Mouse (Mus musculus) common myeloid progenitor, adult 5-6 weeks (primary cell): ENCODE data around the gene Adora1. TPM values are rescaled to one million over a fixed set of nuclear protein-coding genes. Genes with fewer than 3 reads are reported as not detected.

ENCODE experiments used
- ATAC-seq: replicated peaks from 2 replicates; pipeline ENCODE4 v1.8.0; 2016; ENCODE audit warnings: low read depth, mild to moderate bottlenecking, moderate TSS enrichment, inconsistent platforms; ENCODE audit not compliant: poor library complexity, severe bottlenecking
- total RNA-seq: library from RNA; stranded (forward); fragments of 200-1000, 187-1606 nt; gene quantifications from 2 replicates; pipeline ENCODE4 v1.2.3, GENCODE M21; 2017

Gene Adora1
- total RNA-seq, 1 experiment from 2014 or later = not detected

- ATAC-seq = peak; percentile 16
Measured at GRCm38 (mm10) chr1:134195979-134196378, 39.3 kb downstream of the Adora1 start.

DNA sequence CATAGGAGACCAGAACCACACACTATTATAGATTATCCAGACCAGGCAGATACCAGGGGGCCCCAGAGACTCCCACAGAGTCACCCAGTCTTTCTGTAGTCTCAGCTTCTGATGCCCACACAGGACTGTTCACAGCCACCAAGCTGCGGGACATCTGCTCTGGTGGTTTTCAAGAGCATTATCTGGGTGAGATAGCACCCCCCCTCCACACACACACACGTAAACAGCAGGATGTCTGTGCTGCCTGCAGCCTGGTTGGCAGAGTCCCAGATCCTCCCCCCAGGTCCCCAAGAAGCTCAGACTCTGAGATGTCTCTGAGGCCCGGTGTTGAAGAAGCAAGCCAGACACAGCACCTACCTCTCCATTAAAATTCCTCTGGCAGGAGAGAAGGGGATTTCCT, 39.7 kb downstream of the Adora1 start:
- ATAC-seq = peak; percentile 55

- ATAC-seq = no peak
Measured at GRCm38 (mm10) chr1:134195117-134195516, 40.1 kb downstream of the Adora1 start.

GRCm38 (mm10) chr1:134194298-134195022, 40.8 kb downstream of the Adora1 start:
- no peak for ATAC-seq

DNA sequence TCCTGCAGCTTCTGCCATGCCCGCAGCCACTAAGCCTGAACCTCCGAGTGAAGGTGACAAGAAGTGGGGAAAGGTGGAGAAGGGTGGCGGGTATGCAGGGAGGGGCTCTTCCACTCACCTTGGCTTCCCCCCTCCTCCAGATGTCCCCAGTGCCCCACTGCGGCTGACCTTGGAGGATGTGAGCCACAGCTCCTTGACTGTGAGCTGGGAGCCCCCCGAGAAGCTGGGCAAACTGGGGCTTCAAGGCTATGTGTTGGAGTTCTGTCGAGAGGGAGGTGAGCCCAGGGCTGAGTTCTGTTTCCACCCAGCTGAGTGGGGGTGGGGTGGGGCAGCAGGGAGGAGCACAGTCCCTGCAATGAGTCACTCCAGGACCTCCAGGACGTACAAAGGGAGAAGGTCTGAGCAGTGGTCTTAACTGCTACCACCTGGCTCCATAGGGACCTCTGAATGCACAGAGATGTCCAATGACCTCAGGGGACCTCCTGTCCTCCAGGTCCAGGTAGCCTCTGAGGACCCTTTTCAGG, 41.5 kb downstream of the Adora1 start:
- ATAC-seq = no peak

DNA sequence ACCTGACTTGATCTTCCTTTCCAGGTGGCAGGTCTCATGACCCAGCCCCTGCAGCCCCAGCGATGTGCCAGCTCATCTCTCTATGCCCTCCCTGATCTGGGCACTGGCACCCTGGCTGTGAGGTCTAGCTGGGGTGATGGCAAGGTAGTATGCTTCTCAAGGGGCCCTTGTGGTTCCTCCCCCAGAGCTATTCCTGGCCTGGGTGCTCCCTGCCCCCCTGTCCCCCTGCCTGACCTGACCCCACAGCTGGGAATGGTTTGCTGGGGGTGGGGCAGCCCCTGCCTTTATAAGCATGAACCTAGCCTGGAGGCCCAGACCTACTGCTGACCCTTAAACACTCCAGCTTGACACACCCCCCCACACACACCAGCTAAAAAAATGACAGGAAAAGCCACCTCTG, 42.1 kb downstream of the Adora1 start, which contains the start of gene Mybph:
Gene Mybph, plus strand, starts transcription at position 323 of the 400 bp plus-strand sequence.
- no peak for ATAC-seq

GRCm38 (mm10) chr1:134192024-134192423, 43.2 kb downstream of the Adora1 start:
- ATAC-seq = no peak

- ATAC-seq = no peak
Measured at GRCm38 (mm10) chr1:134191192-134191591, 44.0 kb downstream of the Adora1 start.

GRCm38 (mm10) chr1:134188989-134189729, 46.1 kb downstream of the Adora1 start:
- peak; percentile 95 for ATAC-seq

DNA sequence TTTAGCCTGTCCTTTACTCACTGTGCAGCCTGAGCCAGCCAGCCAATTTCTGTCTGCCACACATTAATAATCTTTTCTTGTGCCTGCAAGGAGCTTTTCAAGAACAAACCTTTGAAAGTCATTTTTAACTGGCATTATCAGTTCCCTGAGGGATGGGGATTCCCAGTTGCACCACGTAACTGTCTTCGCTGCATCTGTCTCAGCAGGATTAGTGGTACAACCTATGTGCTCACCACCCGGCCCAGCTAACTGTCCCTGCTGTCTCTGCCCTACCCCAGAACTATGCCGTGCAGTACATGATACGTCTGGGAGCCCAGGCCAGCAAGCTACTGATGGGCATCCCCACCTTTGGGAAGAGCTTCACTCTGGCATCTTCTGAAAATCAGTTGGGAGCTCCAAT, 47.0 kb downstream of the Adora1 start:
- ATAC-seq = no peak

DNA sequence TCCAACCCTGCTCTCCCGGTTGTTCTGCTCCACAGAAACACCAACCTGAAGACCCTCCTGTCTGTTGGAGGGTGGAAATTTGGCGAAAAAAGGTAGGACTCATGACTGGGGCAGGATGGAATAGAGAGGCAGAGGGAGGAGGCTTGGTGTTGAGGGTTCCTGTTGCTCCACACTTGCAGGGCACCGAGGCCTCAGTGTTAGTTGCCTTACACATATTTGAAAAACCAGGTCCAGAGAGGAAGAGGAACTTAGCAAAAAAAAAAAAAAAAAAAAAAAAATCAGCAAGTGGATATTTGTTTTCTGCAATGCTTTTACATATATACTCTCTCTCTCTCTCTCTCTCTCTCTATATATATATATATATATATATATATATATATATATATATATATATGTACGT, 51.1 kb downstream of the Adora1 start:
- ATAC-seq = no peak

GRCm38 (mm10) chr1:134182025-134182424, 53.2 kb downstream of the Adora1 start, which contains the start of gene Chil1:
TSS of gene Chil1 (plus strand) at chr1:134182176.
- ATAC-seq = no peak

GRCm38 (mm10) chr1:134177976-134178375, 57.3 kb downstream of the Adora1 start:
- ATAC-seq = no peak

DNA sequence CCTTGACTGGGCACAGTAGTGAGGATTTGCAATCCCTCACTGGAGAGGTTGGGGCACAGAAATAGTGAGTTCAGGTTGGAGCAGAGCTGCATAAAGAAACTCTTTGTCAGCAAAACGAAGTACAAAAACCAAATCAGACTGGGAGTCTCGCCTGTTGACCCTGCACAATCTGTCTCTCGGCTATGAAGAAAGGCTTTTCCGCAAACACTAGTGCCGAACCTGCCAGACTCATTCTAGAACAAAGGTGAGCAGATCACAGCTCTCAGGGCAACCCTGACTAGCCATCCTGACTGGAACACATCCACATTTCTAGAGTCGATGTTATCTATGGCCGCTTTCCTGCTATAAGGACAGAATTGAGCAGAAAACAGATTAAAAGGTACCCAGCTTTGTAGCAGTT, 62.1 kb downstream of the Adora1 start:
- no peak for ATAC-seq

GRCm38 (mm10) chr1:134168985-134169697, 66.1 kb downstream of the Adora1 start:
- no peak for ATAC-seq

DNA sequence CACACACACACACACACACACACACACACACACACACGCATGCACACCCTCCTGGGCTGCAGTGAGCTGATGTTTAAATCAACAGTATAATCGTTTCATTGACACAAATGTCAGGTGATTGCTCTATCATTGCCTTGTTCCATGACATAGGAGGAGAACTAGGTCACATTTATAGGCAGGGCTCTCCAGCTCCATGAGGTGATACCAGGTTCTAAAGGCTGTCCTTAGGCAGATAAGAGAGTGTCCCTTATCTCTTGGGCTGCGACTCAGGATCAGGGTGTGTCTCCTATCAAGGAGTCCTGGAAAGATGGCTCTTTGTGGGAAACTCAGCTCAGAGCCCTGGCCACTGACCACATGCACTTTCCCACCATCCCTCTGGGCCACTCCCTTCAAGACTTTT, 66.7 kb downstream of the Adora1 start:
- no peak for ATAC-seq

DNA sequence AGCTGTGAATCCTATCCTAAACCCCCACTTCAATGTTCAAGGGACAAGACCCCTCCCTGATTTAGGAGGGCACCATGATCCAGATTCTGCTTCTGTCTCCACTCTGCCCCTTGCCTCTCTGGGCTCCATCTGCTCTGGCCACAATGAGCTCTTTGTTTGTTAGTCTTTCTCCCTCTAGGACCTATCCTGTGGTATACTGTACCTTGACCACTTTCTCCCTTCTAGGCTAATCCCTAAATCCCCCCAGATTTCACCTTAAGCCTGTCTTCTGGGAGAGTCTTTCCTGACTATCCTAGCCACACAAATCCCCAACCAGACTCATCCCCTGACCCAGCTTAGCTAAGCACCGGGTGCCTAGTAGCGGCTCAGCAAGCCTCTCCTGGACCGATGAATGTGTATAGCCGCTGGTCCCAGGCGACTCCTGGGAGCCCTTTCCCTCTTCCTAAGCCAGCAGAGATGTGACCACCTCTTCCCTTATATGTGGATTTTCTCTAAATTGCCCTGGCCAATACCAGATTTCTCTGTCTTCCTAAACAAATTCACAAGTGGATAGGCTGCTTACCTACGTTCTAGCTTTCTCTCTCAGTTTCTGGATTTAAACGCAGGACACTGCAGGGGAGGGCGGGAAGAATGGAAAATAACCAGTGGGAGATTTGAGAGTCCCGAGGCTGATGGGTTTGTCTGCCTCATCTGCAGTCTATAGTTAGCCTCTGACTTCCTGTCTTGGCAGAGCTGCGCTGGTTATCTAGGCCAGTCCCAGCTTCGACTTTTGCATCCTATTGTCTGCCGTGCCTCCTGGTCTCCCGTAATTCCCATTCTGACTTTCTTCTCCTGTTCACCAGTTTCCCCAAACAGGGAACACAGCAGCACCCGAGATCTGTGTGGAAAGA, 67.6 kb downstream of the Adora1 start:
- no peak for ATAC-seq

GRCm38 (mm10) chr1:134166547-134166946, 68.7 kb downstream of the Adora1 start:
- ATAC-seq = no peak

DNA sequence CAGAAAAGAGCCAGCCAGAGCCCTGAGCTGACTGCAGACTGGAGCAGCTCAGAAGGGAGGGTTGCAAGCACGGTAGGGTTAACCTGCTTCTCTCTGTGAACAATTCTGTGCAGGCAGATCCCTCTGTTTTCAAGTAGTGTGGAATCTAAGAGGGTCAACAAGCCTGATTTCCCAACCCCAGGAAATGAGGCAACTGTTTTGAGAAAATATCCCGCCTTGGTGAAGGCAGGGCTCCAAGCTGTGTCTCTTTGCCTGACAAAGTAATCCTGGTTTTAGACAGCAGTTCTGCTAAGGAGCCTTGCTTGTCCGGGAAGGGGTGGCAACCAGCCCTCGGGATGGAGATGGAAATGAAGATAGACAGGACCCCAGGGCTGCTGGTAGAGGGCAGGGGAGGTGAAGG, 70.8 kb downstream of the Adora1 start:
- no peak for ATAC-seq

GRCm38 (mm10) chr1:134163476-134163875, 71.8 kb downstream of the Adora1 start:
- ATAC-seq = no peak
